Mouse (Mus musculus) MEL-GATA-1-ER (cell line): ENCODE measurements around the gene Fbxo4.

ENCODE experiments used
- DNase-seq: peaks from one replicate; pipeline ENCODE4 v3.0.0-alpha.2; 2012; ENCODE audit warnings: low read depth; ENCODE audit errors: extremely low read depth

Fbxo4 gene

DNA sequence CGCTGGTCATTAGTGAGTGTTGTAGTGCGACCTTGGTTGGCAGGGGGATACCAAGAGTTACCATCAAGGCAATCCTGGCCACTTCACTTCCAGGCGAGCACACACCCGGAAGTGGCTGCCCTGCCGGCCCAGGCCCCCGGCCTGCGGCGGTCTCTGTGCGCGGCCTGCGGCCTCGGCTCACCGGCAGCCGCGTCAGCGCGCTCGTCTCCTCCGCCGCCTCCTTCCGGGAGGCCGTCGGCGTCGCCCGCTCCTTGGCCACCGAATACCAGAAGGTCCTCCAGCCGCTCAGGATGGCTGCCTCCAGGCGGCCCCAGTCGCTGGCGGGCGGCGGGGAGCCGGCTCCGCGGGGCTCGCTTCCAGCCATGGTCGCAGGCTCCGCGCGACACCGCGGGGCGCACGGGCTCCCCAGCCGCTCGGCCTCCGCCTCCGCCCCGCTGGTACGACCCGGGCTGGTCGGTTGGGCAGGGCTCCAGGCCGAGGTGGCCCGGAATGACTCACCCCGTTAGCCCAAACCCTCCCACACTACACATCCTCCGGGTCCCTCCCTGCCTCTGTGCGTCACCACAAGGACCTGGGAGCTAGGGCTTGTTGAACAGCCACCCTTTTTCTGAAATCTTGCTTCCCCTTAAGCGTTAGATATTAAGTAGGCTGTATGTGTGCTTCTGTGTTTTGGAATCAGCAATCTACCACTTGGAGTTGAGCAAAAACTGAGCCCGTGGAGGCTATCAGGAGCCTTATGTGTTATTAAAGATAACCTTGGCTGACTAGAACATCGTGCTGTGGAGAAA is at the start of gene Fbxo4:
Fbxo4 (minus strand) TSS at position 513 of the 788 bp plus-strand sequence.
- peak; percentile 70 for DNase-seq

DNA sequence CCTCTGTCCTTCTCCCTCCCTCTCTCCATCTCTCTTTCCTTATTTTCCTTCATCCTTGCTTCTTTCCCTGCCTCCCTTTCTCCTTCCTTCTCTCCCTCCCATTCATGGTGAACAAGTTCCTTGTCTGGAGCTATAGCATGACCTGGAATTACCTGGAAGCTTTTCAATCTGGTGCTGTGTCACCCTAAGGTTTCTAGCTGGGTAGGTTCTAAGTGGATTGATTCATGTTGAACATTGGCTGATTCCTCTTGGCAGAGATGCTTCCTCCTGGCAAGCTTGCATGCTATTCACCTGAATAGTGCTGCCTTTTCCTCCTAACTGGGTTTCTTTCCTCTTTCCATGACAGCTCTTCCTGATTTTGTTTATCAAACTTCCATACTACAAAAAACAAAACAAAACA is 49.6 kb upstream of the Fbxo4 start:
- no peak for DNase-seq

DNA sequence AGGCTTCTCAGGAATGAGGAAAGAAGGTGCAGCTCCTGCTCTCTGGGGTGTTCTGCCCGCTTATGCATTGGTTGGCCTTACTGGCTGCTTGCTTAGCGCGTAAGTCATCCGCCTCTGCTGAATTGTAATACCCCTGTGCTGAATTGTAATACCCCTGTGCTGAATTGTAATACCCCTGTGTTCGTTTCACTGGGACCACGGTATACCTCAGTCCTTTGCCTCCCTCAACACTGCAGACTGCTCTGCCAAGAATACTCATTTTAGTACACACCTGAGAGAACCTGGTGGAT is 49.0 kb upstream of the Fbxo4 start:
- DNase-seq = no peak

DNA sequence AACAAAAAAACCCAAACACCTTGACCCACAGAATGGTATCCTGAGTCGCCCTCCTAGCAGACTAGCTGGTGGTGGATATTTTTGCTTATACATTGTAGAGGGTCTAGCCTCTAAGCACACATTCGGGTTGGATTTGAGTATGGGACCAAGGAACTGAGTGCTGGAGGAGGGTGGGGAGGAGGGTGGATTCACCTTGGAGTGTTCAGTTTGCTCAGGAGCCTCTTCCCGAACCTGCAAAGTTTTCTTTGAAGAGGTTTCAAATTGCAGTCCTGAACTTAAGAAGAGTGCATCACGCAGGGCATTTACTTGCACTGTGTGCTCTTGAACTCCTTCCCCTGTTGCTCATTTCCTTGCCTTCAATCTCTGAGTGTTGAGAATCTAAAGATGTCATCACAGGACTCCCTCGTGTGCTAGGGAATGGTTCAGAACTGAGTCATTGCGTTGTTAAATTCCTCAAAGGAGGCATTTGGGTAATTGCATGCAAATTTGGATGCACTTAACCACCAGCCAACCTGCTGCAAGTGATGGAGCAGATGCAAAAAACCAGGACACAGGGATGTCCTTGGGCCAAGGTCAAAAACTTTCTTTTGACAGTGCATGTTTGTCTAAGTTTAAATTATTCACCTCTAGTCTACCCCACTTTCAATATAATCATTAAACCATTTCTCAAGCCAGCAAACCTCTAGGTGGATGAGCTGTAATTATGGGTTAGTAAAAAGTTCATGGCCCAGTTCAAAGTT is 48.5 kb upstream of the Fbxo4 start:
- DNase-seq = peak; percentile 14

DNA sequence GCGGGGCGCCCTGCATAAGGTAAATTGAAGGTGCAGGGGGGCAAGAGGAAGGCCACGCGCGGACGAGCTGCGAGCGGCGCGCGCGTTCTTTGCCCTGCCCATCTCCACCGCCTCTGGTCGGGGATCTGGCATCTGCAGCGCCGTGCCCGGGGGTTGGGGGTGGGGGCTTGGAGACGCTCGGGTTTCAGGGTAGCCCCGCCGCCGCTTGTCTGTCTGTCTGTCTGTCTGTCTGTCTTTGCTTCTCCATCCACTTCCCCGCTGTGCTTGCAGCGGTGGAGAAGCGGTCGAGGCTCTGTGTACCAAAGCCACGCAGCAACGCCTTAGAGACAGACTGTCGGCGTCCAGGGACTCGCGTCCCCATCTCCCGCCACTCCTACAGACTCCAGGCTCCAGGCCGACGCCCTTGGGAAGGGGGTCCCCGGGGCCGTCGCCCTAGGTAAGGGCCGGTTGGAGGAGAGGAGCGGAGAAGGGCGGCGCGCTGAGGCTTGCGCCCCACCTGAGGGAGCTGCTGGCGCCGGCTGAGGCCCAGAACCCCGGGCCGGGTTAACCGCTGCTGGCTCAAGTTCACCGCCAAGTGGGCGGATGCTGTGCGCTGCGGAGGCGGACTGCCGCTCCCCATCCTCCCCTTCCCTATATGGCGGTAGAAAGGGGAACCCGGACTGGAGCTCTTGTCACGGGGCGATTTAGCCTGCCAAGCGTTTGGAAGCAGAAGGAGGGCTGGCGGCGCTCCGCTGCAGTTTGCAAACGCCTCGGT is 47.6 kb upstream of the Fbxo4 start:
- DNase-seq = peak; percentile 73

DNA sequence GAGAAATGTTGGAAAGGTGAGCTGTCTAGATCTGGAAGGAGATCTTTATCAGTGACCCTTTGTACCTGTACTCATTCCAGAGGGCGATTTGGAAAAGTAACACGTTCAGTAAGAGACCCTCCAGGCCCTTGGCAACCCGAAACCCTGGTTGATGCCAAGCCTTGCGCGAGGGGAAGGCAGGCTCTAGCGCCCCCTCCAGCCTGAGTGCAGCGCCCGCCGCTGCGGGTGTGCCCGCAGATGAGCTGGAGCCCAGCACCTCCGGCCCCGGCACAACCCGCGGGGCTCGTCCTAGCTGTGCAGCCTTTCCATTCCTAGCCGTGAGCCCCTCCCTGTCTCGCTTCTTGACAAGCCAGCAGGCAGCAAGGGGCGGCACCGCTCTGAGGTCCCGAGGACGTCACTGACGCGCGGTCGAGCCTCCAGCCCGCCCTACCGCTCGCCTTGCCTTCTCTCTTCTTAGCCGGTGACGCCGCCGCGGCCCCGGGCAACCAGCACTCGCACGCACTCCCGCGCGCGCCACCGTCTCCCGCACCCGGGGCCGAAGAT is 46.9 kb upstream of the Fbxo4 start, which contains the start of gene Oxct1:
Oxct1 (plus strand) TSS at position 153 of the 543 bp plus-strand sequence.
- peak; percentile 81 for DNase-seq

DNA sequence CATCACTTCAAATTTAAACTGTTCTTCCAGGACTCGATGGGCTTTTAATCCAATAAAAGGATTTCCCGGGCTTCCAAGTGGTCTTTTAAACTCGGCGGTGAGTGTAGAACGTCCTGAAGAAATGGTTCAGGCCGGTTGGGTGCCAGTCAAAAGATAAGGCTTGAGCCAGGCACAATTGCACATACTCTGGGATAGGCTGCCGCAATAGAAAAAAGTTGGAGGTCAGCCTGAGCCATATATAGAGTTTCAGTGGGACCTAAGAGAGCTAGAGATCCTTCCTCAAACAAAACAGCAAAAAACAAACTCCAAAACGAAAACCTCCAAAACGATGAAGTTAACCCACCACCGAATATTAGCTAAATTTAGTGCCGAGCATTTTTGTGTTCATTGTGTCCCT is 46.1 kb upstream of the Fbxo4 start:
- no peak for DNase-seq

DNA sequence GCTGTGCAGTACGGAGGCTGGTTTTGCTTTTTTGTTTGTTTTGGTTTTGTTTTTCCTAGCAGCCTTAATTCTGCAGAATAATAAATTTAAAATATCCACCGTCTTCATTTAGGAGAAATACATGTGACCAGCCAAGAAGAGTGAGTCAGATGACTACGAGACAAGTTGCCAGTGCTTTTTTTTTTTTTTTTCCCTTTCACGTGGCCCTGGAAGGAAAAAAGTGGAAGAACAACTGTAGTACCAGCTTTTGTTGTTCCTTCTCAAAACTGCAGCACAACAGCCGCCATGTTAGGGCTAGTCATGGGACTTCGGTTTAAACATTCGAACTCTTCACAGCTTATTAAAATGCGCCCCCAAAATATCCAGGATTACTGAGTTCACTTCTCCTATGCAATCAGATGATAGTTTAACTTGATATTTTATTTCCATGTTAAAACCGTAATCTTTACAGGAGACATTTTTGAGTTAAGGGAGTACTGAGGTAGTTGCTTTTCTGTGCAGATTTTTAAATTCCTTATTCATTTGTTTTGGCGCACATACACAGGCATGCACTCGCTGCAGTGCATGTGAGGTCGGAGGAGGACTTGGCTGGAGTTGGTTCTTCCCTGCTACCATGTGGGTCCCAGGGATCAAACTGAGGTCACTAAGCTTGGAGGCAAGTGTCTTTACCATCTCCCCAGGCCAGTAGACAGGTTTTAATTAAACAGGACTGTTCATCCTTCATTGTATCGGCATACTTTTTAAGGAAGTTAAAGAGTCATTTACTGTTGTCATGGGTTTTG is 45.5 kb upstream of the Fbxo4 start:
- no peak for DNase-seq

DNA sequence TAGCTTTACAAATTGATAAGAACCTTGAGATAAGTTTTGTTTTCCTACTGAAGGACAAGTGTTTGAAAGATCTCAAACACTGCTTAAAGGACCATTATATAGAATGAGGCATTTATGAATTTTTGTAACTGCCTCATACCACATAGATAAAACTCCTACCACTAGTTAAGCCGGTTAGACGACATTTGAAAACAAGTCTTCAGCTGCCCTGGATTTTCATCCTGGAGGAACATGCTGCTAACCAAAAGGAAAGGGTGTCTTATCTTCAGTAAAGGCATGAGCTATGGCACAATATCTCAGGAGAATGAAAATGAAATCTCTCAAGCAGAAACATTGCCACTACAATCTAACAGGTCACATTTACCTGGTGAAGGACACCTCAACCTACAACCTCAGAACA is 44.4 kb upstream of the Fbxo4 start:
- DNase-seq = no peak

DNA sequence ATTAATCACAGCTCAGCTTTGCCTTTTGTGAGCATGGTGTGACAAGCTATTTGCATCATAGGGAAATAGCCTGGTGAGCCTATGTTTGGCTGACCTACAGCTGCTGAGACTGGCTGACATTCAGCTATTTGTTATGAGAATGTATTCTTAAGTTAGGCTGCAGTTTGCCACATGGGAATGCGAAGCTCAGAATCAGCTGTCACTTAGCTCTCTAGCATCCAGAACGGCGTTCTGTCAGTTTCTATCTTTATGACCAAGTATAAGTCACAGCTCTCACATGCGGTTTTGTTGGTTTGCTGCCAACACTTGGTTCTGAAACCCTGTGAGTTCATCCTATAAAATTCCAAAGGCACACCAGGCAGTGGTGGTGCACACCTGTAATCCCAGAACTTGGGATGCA is 41.3 kb upstream of the Fbxo4 start:
- no peak for DNase-seq

DNA sequence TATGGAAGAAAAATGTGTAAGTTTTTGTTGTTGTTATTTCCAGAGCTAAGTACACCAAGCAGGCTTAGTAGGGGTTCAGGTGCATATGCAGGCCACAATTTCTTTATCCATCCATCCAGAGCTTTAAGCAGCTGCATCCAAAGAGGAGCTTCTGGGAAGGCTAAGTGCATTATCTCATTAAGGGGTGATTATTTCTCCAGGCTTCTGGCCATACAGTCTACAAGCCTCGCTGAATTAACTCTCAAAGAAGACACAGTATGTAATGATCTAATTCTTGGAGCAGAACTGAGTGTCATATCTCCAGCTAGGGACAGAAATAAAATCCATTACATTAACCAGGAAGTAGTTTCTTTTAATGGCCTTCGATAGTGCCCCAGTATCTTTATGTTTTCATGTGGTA is 34.5 kb upstream of the Fbxo4 start:
- DNase-seq = no peak

DNA sequence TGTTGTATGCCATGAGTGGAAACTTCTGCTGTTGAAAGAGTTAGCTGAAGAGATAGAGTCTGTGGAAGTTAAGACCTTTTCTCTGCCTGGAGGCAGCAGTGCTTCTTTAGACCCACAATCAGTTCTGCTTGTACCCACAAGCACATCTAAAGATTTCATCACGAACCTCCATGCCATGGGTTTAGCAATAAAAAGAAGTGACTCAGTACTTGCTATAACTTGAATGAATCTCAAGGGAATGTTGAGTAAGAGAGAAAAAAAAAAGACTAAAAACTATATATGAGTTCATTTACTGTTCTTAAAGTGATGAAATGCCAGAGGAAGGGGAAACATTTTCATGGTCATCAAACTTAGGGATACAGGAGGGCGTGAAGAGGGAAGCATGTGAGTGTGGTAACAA is 21.2 kb upstream of the Fbxo4 start:
- DNase-seq = no peak

DNA sequence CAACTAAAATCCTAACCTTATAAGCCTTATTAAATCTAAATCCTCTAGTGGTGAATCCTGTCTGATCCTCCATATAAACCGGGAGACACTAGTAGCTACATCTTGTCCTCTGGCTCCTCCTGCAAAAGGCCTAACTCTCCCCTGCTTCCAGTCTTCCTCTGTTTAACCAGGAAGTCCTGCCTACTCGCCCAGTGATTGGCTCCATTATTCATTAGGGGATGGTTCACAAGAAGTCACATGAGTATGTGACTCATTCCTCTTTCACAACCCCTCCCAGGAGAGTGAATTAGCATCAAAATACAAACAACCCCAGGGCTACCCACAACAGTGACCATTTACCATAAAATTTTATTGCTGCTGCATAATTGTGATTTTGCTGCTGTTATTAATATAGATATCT is 19.8 kb upstream of the Fbxo4 start:
- DNase-seq = no peak

DNA sequence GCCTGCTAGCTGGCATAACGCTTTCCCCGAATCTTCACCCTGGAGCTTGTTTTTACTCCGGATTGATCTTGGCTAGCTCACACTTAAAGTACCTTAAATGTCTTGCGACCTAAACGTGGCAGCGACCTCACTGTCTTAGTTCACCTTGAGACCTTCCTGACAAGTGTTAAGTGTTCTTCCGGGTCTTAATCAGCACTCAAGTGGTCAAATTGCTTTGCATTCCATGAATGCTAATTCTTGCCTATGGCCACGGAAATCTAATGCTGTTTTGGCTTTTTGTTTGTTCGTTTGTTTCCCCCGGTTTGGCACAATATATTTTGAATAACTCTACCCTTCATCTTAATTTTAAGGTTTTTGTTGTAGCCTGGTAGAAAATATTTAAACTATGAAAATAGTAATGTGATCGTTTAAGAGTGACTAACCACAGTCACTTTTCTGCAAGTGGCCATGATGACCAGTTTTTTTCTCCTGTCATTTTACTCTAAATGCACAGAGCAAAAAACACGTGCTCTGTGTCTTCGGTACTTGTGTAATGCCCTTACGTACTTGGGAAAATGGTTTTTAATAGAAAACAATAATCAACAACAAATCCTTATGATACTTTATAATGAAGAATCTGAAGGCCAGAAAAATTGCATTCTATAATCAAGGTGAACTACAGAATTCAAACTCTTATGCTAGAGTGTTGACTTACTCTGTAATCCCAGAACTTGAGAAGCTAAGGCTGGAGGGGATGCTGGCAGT is 17.1 kb upstream of the Fbxo4 start:
- no peak for DNase-seq

DNA sequence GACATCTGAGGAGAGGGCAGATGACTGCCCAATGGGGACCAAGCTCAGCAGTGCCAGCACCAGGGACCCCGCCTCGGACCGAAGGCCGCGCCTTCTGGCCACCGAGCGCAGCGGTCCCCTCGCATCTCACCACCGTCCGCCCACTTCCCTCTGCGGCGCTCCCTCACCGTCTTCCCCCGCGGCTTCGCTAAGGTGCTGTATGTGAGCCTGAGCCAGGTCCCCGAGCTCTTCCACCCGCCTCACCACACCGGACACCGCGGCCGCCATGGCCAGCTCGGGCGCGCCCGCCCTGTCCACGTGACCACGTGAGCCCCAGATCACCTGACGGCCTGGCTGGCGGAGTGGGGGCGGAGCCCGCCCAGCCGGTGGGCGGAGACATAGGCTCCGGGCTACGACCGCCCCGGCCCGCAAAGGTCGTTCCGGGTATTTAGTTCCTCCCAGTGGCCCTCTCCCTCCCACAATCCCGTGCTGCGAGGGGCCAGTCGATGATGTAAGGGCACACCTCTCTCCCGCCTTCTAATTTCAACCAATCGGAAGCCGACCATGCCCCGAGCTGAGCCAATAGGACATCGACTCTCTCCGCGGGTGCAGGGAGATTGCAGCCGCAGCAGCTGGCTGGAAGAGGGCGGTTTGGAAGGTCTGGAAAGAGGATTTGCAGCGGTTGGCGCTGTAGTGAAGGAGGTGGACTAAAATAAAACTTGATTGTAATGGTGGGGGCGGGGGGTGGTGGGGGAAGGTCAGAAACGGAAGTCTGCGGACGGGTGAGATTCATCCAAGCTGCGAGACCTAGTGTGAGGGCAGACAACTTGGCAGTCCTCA is 16.3 kb upstream of the Fbxo4 start, which contains the start of gene AW549877:
AW549877 (minus strand) TSS at position 297 of the 819 bp plus-strand sequence.
- DNase-seq = peak; percentile 97

DNA sequence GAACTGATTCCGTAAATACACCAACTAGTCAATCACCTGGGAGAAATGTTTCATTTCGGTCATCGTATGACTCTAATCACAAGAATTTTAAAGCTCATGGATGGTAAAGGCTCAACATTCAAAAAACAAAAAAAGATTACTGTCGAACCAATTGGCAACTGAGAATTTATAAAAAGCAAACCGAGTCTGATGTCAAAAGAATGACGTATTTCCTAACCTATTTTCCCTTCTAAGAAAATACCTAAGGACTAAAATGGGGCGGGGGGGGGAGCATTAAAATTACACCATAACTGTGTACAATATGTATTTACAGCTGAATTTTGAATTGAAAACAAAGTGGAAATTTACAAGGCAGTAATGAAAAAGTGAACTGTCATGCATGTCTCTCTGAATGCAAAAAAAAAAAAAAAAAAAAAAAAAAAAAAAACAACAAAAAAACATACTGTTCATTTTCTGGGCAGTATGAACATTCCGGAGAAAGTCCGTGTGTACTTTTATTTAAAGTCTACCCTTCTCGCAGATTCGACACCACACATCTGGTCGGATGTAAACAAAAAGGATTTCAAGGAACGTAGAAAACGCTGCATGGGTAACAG is 15.6 kb upstream of the Fbxo4 start:
- peak; percentile 51 for DNase-seq

DNA sequence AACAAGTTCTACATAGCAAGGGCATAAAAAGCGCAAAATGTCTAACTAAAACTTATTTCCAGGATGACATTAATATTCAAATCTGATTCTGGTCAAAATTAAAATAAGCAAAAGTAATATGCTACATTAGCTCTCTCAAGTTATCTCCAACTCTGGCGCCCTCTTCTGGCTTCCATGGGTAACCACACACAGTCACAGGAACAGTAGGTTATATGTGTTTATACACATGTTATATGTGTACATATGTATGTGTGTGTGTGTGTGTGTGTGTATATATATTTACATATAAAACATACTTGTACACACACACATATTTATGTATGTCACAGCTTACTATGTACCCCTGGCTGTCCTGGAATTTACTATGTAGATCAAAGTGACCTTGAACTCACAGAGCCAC is 8.6 kb upstream of the Fbxo4 start:
- no peak for DNase-seq

DNA sequence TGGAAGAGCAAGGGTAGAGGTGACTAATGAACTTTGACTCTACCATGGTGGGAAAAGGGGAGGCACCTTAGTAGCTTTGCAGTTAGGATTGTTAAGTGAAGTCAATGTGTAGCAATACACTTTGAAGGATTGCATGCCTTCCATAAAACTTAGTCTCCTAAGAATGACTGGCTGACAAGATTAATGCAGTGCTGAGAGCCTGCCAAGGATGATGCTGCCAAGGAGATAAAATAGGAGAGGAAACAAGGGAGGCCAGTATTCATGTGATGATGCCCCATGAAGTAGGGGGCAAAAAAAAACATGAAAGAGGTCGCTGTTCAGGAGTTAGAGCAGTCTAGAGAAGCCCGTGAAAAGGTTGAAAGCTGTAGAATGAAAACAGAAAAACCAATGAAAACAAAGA is 5.5 kb upstream of the Fbxo4 start:
- DNase-seq = no peak

DNA sequence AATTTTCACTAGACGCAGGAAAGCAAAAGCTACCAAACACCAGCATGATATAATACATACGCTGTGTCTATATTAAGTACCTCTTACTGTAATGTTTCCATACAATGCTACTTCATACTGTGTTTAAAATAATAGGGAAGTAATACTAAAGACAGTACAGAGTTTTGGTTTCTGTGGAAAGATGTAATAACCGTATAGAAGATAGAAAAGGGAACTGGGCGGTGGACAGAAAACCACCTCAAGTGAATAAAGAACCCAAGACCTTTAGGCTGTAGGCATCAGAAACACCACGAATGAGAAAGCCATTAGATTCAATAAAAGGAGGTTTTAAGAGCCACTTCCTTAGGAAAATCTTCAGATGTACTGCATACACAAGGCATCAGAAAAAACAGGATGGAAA is 3.4 kb upstream of the Fbxo4 start:
- peak; percentile 35 for DNase-seq
